Mouse (Mus musculus): ENCODE data around the gene Elof1. TPM values are rescaled to one million over a fixed set of nuclear protein-coding genes. Genes with fewer than 3 reads are reported as not detected.

The Elof1 gene
- polyA plus RNA-seq, 1 experiment from 2014 or later = 165 TPM

Small RNA genes within 50 kb of the gene (microRNA-seq; reads per million reads assigned to microRNA genes)
- not detected for gene Mir7084

Other genes with a start within 250 kb of the Elof1 start
- 72.0 and 75.8 TPM in 2 replicates for gene Rab3d, start 199.0 kb downstream of the Elof1 start, polyA plus RNA-seq (2015; fragmentation: Nextera tagmentation; extraction: Ambion mirVana)
- gene Ccdc159, start 189.7 kb downstream of the Elof1 start, polyA plus RNA-seq (2015; fragmentation: Nextera tagmentation; extraction: Ambion mirVana) = 4.4 and 5.2 TPM in 2 replicates
- gene Tmem205, start 189.6 kb downstream of the Elof1 start, polyA plus RNA-seq (2015; fragmentation: Nextera tagmentation; extraction: Ambion mirVana) = 70.7 and 74.5 TPM in 2 replicates
- 7.9 and 8.1 TPM in 2 replicates for gene Plppr2, start 180.1 kb downstream of the Elof1 start, polyA plus RNA-seq (2015; fragmentation: Nextera tagmentation; extraction: Ambion mirVana)
- 6.2 and 6.6 TPM in 2 replicates for gene Swsap1, start 161.4 kb downstream of the Elof1 start, polyA plus RNA-seq (2015; fragmentation: Nextera tagmentation; extraction: Ambion mirVana)
- gene Epor, start 153.7 kb downstream of the Elof1 start, polyA plus RNA-seq (2015; fragmentation: Nextera tagmentation; extraction: Ambion mirVana) = 8.5 and 14.7 TPM in 2 replicates
- 5.0 TPM in 2 replicates for gene Rgl3, start 127.7 kb downstream of the Elof1 start, polyA plus RNA-seq (2015; fragmentation: Nextera tagmentation; extraction: Ambion mirVana)
- 0.32 and 0.45 TPM in 2 replicates for gene Ccdc151, start 114.5 kb downstream of the Elof1 start, polyA plus RNA-seq (2015; fragmentation: Nextera tagmentation; extraction: Ambion mirVana)
- gene Prkcsh, start 114.4 kb downstream of the Elof1 start, polyA plus RNA-seq (2015; fragmentation: Nextera tagmentation; extraction: Ambion mirVana) = 105 and 113 TPM in 2 replicates
- gene Elavl3, start 65.1 kb downstream of the Elof1 start, polyA plus RNA-seq (2015; fragmentation: Nextera tagmentation; extraction: Ambion mirVana) = 2.8 TPM in 2 replicates
- gene Gm49318, start 45.9 kb downstream of the Elof1 start, polyA plus RNA-seq (2015; fragmentation: Nextera tagmentation; extraction: Ambion mirVana) = not detected in 2 replicates
- gene Zfp653, start 45.8 kb downstream of the Elof1 start, polyA plus RNA-seq (2015; fragmentation: Nextera tagmentation; extraction: Ambion mirVana) = 12.6 and 14.1 TPM in 2 replicates
- gene Ecsit, start 31.7 kb downstream of the Elof1 start, polyA plus RNA-seq (2015; fragmentation: Nextera tagmentation; extraction: Ambion mirVana) = 40.4 and 42.8 TPM in 2 replicates
- gene Cnn1, start 18.0 kb downstream of the Elof1 start, polyA plus RNA-seq (2015; fragmentation: Nextera tagmentation; extraction: Ambion mirVana) = 403 and 444 TPM in 2 replicates
- gene Acp5, start 18.5 kb upstream of the Elof1 start, polyA plus RNA-seq (2015; fragmentation: Nextera tagmentation; extraction: Ambion mirVana) = 29.4 and 38.3 TPM in 2 replicates
- gene Pigyl, start 39.7 kb upstream of the Elof1 start, polyA plus RNA-seq (2015; fragmentation: Nextera tagmentation; extraction: Ambion mirVana) = 88.6 and 97.2 TPM in 2 replicates
- gene Zfp872, start 70.9 kb upstream of the Elof1 start, polyA plus RNA-seq (2015; fragmentation: Nextera tagmentation; extraction: Ambion mirVana) = 1.7 and 1.9 TPM in 2 replicates
- gene Zfp809, start 108.5 kb upstream of the Elof1 start, polyA plus RNA-seq (2015; fragmentation: Nextera tagmentation; extraction: Ambion mirVana) = 31.1 and 33.5 TPM in 2 replicates
- 3.9 and 4.4 TPM in 2 replicates for gene Zfp599, start 142.7 kb upstream of the Elof1 start, polyA plus RNA-seq (2015; fragmentation: Nextera tagmentation; extraction: Ambion mirVana)
- 15.7 and 20.1 TPM in 2 replicates for gene Zfp810, start 190.5 kb upstream of the Elof1 start, polyA plus RNA-seq (2015; fragmentation: Nextera tagmentation; extraction: Ambion mirVana)

All from stomach, embryonic 15.5 days (tissue).